Mouse (Mus musculus) heart, embryonic 14.5 days (tissue): ENCODE measurements around the gene Msl1. TPM values are rescaled to one million over a fixed set of nuclear protein-coding genes. Genes with fewer than 3 reads are reported as not detected.

Source experiments
- ATAC-seq: fragments of 200-750 bp; cut with Nextera tagmentation; 2 replicates; pipeline ENCODE4 v1.8.0; 2017; ENCODE audit warnings: low read depth, moderate TSS enrichment; ENCODE audit not compliant: insufficient number of reproducible peaks, insufficient read depth, low FRiP score
- H3K27ac ChIP-seq, 2 experiments: fragments of 200-500 bp in 1 of 2; fragments of 300-500 bp in 1 of 2; sonication (generic) in 1 of 2; replicated peaks in 1 of 2; 2 replicates each; pipeline ENCODE4 v1.5.1; 2012 to 2014; ENCODE audit warnings: low read depth in 2 of 2, low read length in 2 of 2, control low read depth in 1 of 2, mild to moderate bottlenecking in 1 of 2, mixed read lengths in 1 of 2; ENCODE audit not compliant: control insufficient read depth in 1 of 2, insufficient read depth in 1 of 2
- H3K27me3 ChIP-seq: fragments of 300-500 bp; sonication (generic); 2 replicates; pipeline ENCODE4 v1.6.1; 2014; ENCODE audit warnings: mild to moderate bottlenecking, low read length, control low read depth; ENCODE audit not compliant: control insufficient read depth, insufficient read depth
- H3K36me3 ChIP-seq: fragments of 300-500 bp; sonication (generic); 2 replicates; pipeline ENCODE4 v1.6.1; 2014; ENCODE audit warnings: mild to moderate bottlenecking, control low read depth, low read length, mixed read lengths; ENCODE audit not compliant: control insufficient read depth, insufficient read depth
- H3K4me1 ChIP-seq, 2 experiments: fragments of 200-500 bp in 1 of 2; fragments of 300-500 bp in 1 of 2; sonication (generic) in 1 of 2; 2 replicates each; pipeline ENCODE4 v1.6.1; 2012 to 2014; ENCODE audit warnings: low read length in 2 of 2, control low read depth in 1 of 2, mixed read lengths in 1 of 2; ENCODE audit not compliant: control insufficient read depth in 2 of 2, insufficient read depth in 2 of 2
- H3K4me2 ChIP-seq: fragments of 300-500 bp; sonication (generic); 2 replicates; pipeline ENCODE4 v1.6.1; 2014; ENCODE audit warnings: mild to moderate bottlenecking, low read length
- H3K4me3 ChIP-seq, 2 experiments: fragments of 200-500 bp in 1 of 2; fragments of 300-500 bp in 1 of 2; sonication (generic) in 1 of 2; 2 replicates each; pipeline ENCODE4 v1.5.1; 2012 to 2014; ENCODE audit warnings: low read length in 2 of 2, mild to moderate bottlenecking in 2 of 2, control low read depth in 1 of 2, low read depth in 1 of 2, moderate library complexity in 1 of 2; ENCODE audit not compliant: control insufficient read depth in 1 of 2, insufficient read depth in 1 of 2
- H3K9ac ChIP-seq: fragments of 300-500 bp; sonication (generic); 2 replicates; pipeline ENCODE4 v1.6.1; 2014; ENCODE audit warnings: mild to moderate bottlenecking, low read length
- H3K9me3 ChIP-seq: fragments of 300-500 bp; sonication (generic); 2 replicates; pipeline ENCODE4 v1.6.1; 2016; ENCODE audit warnings: low read length, control low read depth; ENCODE audit not compliant: control insufficient read depth
- WGBS: fragments of 180-500 bp; shearing (Covaris S2); extraction: QIAGEN DNeasy Blood & Tissue Kit; methylation state at CpG from one replicate; pipeline ENCODE4 v1.1.7; 2014; 5-methylcytosine and 5-hydroxymethylcytosine counted together
- polyA plus RNA-seq: library from polyadenylated mRNA; unstranded; fragments of >200 nt; fragmentation: Nextera tagmentation; extraction: Ambion mirVana; gene quantifications from 2 replicates; pipeline ENCODE4 v1.2.1, GENCODE M21; 2014

Msl1 gene
- polyA plus RNA-seq = 13.3 and 15.3 TPM in 2 replicates

DNA sequence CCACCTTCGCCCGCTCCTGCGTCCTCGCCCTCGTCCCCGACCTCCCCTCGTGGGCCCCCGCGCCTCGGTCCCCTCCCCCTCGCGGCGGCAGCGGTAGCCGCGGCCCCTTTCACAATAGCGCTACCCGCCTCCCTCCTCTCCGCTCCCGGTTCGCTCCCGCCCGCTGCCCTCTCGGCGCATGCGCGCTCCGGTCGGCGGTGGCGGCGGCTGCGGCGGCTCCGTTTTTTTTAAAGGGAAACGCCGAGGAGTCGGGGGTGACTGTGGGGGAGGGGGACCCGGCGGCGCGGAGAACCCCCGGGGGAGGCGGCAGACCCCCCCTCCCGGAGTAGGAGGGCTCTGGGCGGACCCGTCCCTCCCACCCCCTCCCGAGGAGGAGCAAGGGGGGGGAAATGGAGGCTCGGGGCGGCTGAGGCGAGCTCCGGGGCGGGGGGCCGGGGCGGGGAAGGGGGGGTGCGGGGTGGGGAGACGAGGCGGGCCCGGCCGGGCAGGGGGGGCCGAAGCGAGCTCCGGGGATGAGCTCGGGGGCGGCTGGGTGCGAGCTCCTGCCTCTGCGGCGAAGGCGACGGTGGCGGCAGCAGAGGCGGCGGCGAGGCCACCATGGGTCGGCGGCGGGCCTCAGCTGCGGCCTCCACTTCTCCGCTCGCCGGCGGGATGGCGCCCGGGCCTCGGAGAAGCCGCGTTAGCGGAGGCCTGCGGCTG is at the start of gene Msl1:
Gene Msl1 (plus strand): TSS at position 502 of the 699 bp plus-strand sequence.
- Histone ChIP-seq H3K4me3 (peak within 1 kb of the TSS; percentile 76 to 96), H3K27me3 (no peaks in the 10 kb centered on the region), H3K9ac (peak within 1 kb of the TSS; percentile 100), H3K4me2 (peak within 1 kb of the TSS; percentile 95), H3K27ac (peak within 1 kb of the TSS; percentile 100), H3K36me3 (peaks cover 21% of the 10 kb centered on the region), H3K4me1 (peaks cover 6 to 21% of the 10 kb centered on the region in 2 experiments), H3K9me3 (no peaks in the 10 kb centered on the region)
- WGBS = under 1% methylated on average over 57 of the region's 89 CpGs
- peak; percentile 64 for ATAC-seq

DNA sequence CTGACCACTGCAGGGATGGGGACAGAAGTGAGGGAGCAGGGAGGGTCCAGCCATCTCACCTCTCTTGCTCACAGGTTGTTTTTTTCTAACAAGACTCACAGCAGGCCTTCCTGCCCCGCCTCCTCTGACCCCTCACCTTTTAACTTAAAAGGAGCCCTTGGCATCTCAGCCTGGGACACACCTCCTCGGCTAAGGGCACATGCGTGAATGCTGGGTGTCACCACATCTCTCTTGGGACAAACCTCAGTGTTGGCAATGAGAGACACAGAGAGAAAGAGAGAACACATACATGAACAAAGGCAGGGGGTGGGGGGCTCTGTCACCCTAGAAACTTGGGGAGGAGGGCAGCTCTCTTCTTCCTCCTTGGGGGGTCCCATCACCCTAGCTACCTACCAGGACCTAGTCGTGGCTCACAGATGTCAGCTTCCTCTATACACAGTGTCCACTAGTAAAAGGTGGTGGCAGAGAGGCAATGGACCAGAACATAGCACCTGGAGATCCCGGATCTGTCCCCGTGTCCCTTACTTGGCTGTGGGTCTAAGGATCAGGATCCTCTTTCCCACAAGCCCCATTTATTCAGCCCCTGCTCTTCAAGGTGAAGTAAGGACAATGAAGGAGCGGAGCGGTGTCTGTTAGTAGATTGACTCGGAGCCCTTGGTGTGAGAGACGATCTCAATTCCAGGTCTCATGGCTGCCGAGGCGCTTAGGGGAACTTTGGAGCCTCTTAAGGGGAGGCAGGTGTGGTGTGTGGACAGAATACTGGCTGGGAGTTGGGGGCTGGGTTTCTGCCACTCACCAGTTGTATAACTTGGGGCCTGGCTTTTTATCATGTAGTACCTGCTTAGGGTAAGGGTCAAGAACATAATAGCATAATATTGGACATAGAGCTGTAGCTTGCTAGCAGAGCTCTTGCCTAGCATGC is 49.1 kb upstream of the Msl1 start:
- Histone ChIP-seq H3K9ac (peak overlapping the region; percentile 65), H3K27me3 (no peaks in the 10 kb centered on the region), H3K36me3 (0 out of 2 replicates have a peak, but pooled peaks cover 3% of the 10 kb centered on the region), H3K4me2 (peak overlapping the region; percentile 61), H3K27ac (peak overlapping the region; percentile 56 to 84), H3K9me3 (no peaks in the 10 kb centered on the region), H3K4me1 (peaks cover 70 to 84% of the 10 kb centered on the region in 2 experiments), H3K4me3 (no peak overlapping the region)
- 44% methylated on average over 12 of the region's 12 CpGs for WGBS
- no peak for ATAC-seq

DNA sequence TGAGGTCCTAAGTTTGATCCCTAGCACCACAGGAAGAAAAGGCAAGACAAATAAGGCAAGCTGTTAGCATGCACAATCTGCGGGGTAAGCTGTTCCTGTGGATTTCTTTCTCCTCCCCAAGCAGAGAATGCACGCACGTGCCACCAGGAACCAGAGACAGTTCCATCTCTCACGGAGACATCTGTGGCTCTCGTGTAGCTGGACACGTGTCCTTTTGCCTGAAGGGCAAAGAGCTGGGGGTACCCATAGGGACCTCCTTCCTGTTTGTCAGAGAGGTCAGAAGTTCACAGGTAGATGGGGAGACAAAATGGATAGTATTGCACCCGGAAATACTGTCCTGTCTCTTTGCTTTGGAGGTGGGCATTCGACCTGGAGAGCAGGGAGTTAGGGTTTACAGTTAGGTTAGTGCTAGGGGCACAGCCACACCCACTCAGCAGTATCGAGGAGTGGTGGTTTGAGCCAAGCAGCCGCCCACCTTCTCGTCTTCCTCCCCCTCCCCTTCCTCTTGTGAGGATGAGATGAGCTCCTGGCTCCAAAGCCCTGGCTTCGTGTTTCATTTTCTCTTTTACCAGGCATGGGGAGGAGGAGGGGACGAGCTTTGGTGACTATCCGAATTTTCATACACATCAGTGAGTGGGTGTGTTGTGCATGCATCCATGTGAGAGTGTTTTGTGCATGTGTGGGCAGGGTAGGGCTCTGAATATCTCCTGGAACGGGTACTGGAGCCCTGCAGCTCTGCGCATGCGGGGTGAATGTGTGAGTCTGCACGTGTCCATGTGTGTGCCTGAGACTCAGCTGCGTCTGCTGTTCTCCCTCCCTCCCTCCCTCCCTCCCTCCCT is 48.2 kb upstream of the Msl1 start:
- H3K27me3 ChIP-seq = no peaks in the 10 kb centered on the region
- 6% methylated on average over 19 of the region's 19 CpGs for WGBS
- peak overlapping the region; percentile 61 for H3K4me2 ChIP-seq
- peak overlapping the region in 1 of 2 experiments; percentile 16; a peak in 2 of 4 replicates for H3K4me3 ChIP-seq
- H3K4me1 ChIP-seq = peaks cover 77 to 92% of the 10 kb centered on the region in 2 experiments
- peak overlapping the region; percentile 56 to 84 for H3K27ac ChIP-seq
- peak overlapping the region; percentile 65 for H3K9ac ChIP-seq
- no peaks in the 10 kb centered on the region for H3K9me3 ChIP-seq
- 0 out of 2 replicates have a peak, but pooled peaks cover 3% of the 10 kb centered on the region for H3K36me3 ChIP-seq
- peak; percentile 68 for ATAC-seq

DNA sequence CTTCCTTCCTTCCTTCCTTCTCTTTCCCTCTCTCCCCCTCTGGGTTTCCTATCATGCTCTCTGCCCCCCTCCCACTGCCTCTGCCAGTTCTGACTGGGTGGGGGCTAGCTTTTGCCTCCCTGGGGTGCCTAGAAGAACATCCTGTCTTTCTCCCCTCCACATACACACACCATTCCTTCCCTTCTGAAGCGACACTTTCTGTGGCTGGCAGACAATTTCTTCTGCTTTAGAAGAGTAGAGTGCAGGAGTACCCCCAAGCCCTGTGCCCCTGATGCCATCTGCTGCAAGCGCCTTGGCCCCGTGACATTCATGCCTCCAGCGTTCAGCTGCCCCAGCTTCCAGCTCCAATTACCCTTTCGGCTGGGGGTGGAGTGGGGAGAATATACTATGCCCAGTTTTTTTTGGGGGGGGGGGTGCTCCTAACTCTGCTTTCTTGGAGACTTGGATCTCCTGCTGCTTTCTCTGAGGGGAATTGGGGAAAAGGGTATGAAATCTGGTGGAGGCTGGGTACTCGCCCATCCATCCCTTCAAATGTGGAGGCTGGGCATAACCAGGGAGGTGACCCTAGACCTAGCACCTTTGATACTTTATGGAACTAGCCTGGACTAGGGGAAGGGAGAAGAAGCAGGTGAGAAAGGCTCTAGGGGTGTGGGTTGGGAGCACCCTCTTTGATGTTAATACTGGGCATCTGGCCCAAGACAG is 47.4 kb upstream of the Msl1 start:
- Histone ChIP-seq H3K4me2 (peak overlapping the region; percentile 60), H3K9ac (peak overlapping the region; percentile 63; the same call in 1 of the 2 replicates), H3K27me3 (no peaks in the 10 kb centered on the region), H3K36me3 (peaks cover 7% of the 10 kb centered on the region), H3K27ac (peak overlapping the region; percentile 70 to 90), H3K9me3 (no peaks in the 10 kb centered on the region), H3K4me3 (no peak overlapping the region), H3K4me1 (peaks cover 83 to 98% of the 10 kb centered on the region in 2 experiments)
- no peak for ATAC-seq
- WGBS = 33% methylated on average over 6 of the region's 6 CpGs

DNA sequence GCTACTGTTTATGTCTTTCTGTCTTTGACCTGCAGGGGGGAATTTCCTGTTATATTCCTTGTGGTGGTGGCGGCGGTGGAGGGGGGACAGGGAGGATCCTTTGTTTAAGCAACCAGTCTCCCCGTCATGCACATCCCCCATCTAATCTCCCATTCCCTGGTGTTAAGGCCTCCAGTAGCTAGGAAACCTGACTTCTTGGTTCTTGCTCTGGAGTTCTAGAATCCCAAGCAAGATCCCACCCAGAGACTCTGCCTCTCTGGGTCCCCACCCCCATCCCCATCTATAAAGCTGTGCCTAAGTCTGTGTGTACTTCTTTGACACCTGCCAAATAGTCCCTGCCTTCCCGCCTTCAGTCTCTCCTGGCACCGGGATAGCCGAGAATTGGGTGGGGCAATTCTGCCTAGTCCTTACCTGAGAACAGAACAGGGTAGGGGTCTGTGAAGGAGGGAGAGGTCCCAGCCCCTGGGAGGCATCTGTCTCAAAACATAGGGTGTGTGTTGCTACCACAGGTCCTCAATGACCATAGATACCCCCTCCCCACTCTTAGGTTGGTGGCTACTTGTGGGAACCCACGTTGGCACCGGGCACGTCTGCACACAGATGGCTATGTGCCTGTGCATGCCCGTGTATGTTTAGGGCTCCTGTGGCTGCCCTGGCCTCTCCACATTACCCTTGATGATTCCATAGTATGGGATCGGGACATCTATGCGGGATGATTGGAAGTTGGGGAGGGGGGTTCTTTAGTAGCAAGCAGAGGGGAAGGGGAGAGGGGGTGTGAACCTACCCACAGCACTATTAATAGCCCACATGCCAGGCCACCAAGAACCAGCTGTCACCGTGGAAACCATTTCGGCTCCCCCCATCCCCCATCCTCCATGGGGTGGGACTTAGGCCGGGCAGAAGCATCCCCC is 46.6 kb upstream of the Msl1 start:
- Histone ChIP-seq H3K4me3 (no peak overlapping the region), H3K4me2 (peak overlapping the region; percentile 60), H3K27ac (peak overlapping the region; percentile 8 to 90; a peak in 3 of 4 replicates), H3K4me1 (peaks cover 82 to 99% of the 10 kb centered on the region in 2 experiments), H3K9me3 (no peaks in the 10 kb centered on the region), H3K27me3 (no peaks in the 10 kb centered on the region), H3K9ac (peak overlapping the region; percentile 63), H3K36me3 (peaks cover 15% of the 10 kb centered on the region)
- 22% methylated on average over 15 of the region's 15 CpGs for WGBS
- ATAC-seq = no peak

DNA sequence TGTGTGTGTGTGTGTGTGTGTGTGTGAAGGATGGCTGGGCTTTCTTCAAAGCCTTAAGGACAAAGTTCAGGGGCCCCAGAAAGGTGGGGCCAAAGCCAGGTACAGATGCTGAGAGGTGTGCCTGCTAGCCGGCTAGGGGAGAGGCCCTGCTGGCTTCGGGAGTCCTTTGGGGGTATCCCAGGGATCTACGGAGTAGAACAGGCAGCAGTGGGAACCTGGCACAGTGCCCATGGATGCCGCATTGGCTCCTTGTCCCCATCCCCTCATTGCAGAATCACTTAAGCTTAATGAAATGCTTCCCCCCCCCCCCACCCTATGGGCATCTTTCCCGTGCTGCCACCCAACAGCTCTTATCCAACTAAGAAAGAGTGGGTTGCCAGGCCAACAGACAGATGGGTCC is 45.6 kb upstream of the Msl1 start:
- Histone ChIP-seq H3K4me2 (peak overlapping the region; percentile 60), H3K9me3 (no peaks in the 10 kb centered on the region), H3K36me3 (peaks cover 20% of the 10 kb centered on the region), H3K27ac (peak overlapping the region; percentile 83 to 90), H3K27me3 (no peaks in the 10 kb centered on the region), H3K9ac (peak overlapping the region; percentile 63; the same call in 1 of the 2 replicates), H3K4me1 (peaks cover 82 to 99% of the 10 kb centered on the region in 2 experiments), H3K4me3 (no peak overlapping the region)
- WGBS = 14% methylated on average over 5 of the region's 5 CpGs
- no peak for ATAC-seq
